Mouse (Mus musculus): ENCODE results near the gene Dguok. TPM values are rescaled to one million over a fixed set of nuclear protein-coding genes. Genes with fewer than 3 reads are reported as not detected.
A peak's percentile ranks its signal among the peaks of the same experiment; 100 is the strongest.

Gene Dguok
- polyA plus RNA-seq, 1 experiment, result 53.9 TPM

GRCm38 (mm10) chr6:83448911-83449310, 57.9 kb downstream of the Dguok start:
- Histone ChIP-seq H3K4me1 (ENCODE audit: control insufficient read depth, insufficient read depth, low read length) (peaks cover 4% of the 10 kb centered on the region; the same call in 1 of the 2 replicates), H3K4me3 (ENCODE audit: insufficient read depth, low read length) (no peak overlapping the region), H3K27ac (ENCODE audit: insufficient read depth, low read length) (no peak overlapping the region)
- no peak for TF ChIP-seq POLR2A (IDR thresholded peaks at IDR 0.05; ENCODE audit: extremely low read depth, insufficient read depth, low read length)
- no peak for TF ChIP-seq CTCF (IDR thresholded peaks at IDR 0.05; ENCODE audit: extremely low read depth, insufficient read depth, low read length)

GRCm38 (mm10) chr6:83447031-83447430, 59.7 kb downstream of the Dguok start:
- TF ChIP-seq POLR2A (IDR thresholded peaks at IDR 0.05; ENCODE audit: extremely low read depth, insufficient read depth, low read length), result no peak
- TF ChIP-seq CTCF (IDR thresholded peaks at IDR 0.05; ENCODE audit: extremely low read depth, insufficient read depth, low read length), result no peak
- no peak overlapping the region for H3K4me3 ChIP-seq (ENCODE audit: insufficient read depth, low read length)
- no peak overlapping the region for H3K27ac ChIP-seq (ENCODE audit: insufficient read depth, low read length)
- peaks cover 9% of the 10 kb centered on the region; the same call in 1 of the 2 replicates for H3K4me1 ChIP-seq (ENCODE audit: control insufficient read depth, insufficient read depth, low read length)

GRCm38 (mm10) chr6:83445796-83446195, 61.0 kb downstream of the Dguok start:
- no peak overlapping the region for H3K27ac ChIP-seq (ENCODE audit: insufficient read depth, low read length)
- TF ChIP-seq CTCF (IDR thresholded peaks at IDR 0.05; ENCODE audit: extremely low read depth, insufficient read depth, low read length), result no peak
- no peak for TF ChIP-seq POLR2A (IDR thresholded peaks at IDR 0.05; ENCODE audit: extremely low read depth, insufficient read depth, low read length)
- peaks cover 9% of the 10 kb centered on the region; the same call in 1 of the 2 replicates for H3K4me1 ChIP-seq (ENCODE audit: control insufficient read depth, insufficient read depth, low read length)
- no peak overlapping the region for H3K4me3 ChIP-seq (ENCODE audit: insufficient read depth, low read length)

GRCm38 (mm10) chr6:83443441-83444340, 63.1 kb downstream of the Dguok start:
- no peak overlapping the region for H3K27ac ChIP-seq (ENCODE audit: insufficient read depth, low read length)
- H3K4me1 ChIP-seq (ENCODE audit: control insufficient read depth, insufficient read depth, low read length), result peaks cover 10% of the 10 kb centered on the region; the same call in 1 of the 2 replicates

GRCm38 (mm10) chr6:83442639-83443038, 64.1 kb downstream of the Dguok start:
- no peak for TF ChIP-seq POLR2A (IDR thresholded peaks at IDR 0.05; ENCODE audit: extremely low read depth, insufficient read depth, low read length)
- TF ChIP-seq CTCF (IDR thresholded peaks at IDR 0.05; ENCODE audit: extremely low read depth, insufficient read depth, low read length), result no peak
- H3K4me1 ChIP-seq (ENCODE audit: control insufficient read depth, insufficient read depth, low read length), result peaks cover 13% of the 10 kb centered on the region; the same call in 1 of the 2 replicates
- H3K27ac ChIP-seq (ENCODE audit: insufficient read depth, low read length), result no peak overlapping the region
- H3K4me3 ChIP-seq (ENCODE audit: insufficient read depth, low read length), result peak overlapping the region; percentile 86; the same call in 1 of the 2 replicates

More at GRCm38 (mm10) chr6:83443441-83444340, 63.1 kb downstream of the Dguok start:
- no peak for TF ChIP-seq CTCF (IDR thresholded peaks at IDR 0.05; ENCODE audit: extremely low read depth, insufficient read depth, low read length)
- no peak for TF ChIP-seq POLR2A (IDR thresholded peaks at IDR 0.05; ENCODE audit: extremely low read depth, insufficient read depth, low read length)
- no peak overlapping the region; the same call in 1 of the 2 replicates for H3K4me3 ChIP-seq (ENCODE audit: insufficient read depth, low read length)

- Histone ChIP-seq H3K4me3 (ENCODE audit: insufficient read depth, low read length) (peak overlapping the region; percentile 86), H3K4me1 (ENCODE audit: control insufficient read depth, insufficient read depth, low read length) (peaks cover 13% of the 10 kb centered on the region; the same call in 1 of the 2 replicates), H3K27ac (ENCODE audit: insufficient read depth, low read length) (peak overlapping the region; percentile 92)
- TF ChIP-seq POLR2A (IDR thresholded peaks at IDR 0.05; ENCODE audit: extremely low read depth, insufficient read depth, low read length), result peak; percentile 60
- TF ChIP-seq CTCF (IDR thresholded peaks at IDR 0.05; ENCODE audit: extremely low read depth, insufficient read depth, low read length), result no peak
These were observed 65.3 kb downstream of the Dguok start for GRCm38 (mm10) chr6:83441259-83442061.

- H3K4me1 ChIP-seq (ENCODE audit: control insufficient read depth, insufficient read depth, low read length), result peaks cover 13% of the 10 kb centered on the region; the same call in 1 of the 2 replicates
- peak overlapping the region; percentile 86 for H3K4me3 ChIP-seq (ENCODE audit: insufficient read depth, low read length)
- TF ChIP-seq CTCF (IDR thresholded peaks at IDR 0.05; ENCODE audit: extremely low read depth, insufficient read depth, low read length) (no peak), POLR2A (IDR thresholded peaks at IDR 0.05; ENCODE audit: extremely low read depth, insufficient read depth, low read length) (0 out of 2 replicates have a peak, but pooled peaks have one; percentile 5)
- peak overlapping the region; percentile 92 for H3K27ac ChIP-seq (ENCODE audit: insufficient read depth, low read length)
These were observed 66.1 kb downstream of the Dguok start for GRCm38 (mm10) chr6:83440510-83441258.

GRCm38 (mm10) chr6:83440197-83440509, 66.6 kb downstream of the Dguok start:
- Histone ChIP-seq H3K27ac (ENCODE audit: insufficient read depth, low read length) (peak overlapping the region; percentile 49), H3K4me3 (ENCODE audit: insufficient read depth, low read length) (peak overlapping the region; percentile 86), H3K4me1 (ENCODE audit: control insufficient read depth, insufficient read depth, low read length) (peaks cover 13% of the 10 kb centered on the region; the same call in 1 of the 2 replicates)
- no peak for TF ChIP-seq CTCF (IDR thresholded peaks at IDR 0.05; ENCODE audit: extremely low read depth, insufficient read depth, low read length)
- TF ChIP-seq POLR2A (IDR thresholded peaks at IDR 0.05; ENCODE audit: extremely low read depth, insufficient read depth, low read length), result peak; percentile 82

Measured in cortical plate, adult 2 months (tissue).